13 mouse cellular contexts compared by ENCODE assay signal in the genomic region with DNA sequence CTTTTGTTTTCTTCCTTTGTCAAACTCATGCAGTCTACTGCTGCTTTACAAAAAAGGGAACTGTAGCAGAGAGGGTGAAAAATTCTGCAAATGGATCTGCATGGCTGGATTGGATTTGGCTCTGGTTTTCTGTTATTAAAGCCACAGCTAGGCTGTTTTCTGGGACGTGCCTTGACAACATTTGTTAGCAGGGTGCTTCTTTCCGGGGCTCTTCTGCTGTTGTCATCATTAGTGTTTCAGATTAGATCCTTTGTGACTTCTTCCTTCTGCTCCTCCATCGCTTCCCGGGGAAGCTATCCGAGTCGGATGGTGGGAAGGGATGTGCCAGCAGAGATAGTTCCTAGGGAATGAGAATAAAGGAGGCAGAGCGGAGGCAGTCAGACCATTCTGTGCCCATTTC. TPM values are rescaled to one million over a fixed set of nuclear protein-coding genes. Genes with fewer than 3 reads are reported as not detected.
DNase-seq lines count a peak whose midpoint lies in the region; ATAC-seq and TF ChIP-seq lines count a peak whose summit lies in the region.
"Had no signal": no experiment of that assay in that cellular context is flagged by ENCODE, and none has a peak within 500 bp of the region (broad histone marks: within the 10 kb centered on the region; RNA-seq: fewer than 3 reads in every experiment).

No protein-coding gene starts in this region.

- H3K27me3 ChIP-seq in forebrain, embryonic 16.5 days (replicated peaks; ENCODE audit: control insufficient read depth, insufficient read depth, low read length) = no peaks in the 10 kb centered on the region
- no peaks in the 10 kb centered on the region for H3K27me3 ChIP-seq in midbrain, embryonic 13.5 days
- H3K27me3 ChIP-seq in kidney, embryonic 16.5 days (ENCODE audit: insufficient read depth, low read length) = no peaks in the 10 kb centered on the region
- H3K27me3 ChIP-seq: heart, embryonic 13.5 days had no signal

- peak overlapping the region; percentile 55 for H3K4me2 ChIP-seq in forebrain, embryonic 16.5 days (ENCODE audit: low read length)
- H3K4me2 ChIP-seq in midbrain, embryonic 13.5 days (replicated peaks) = peak overlapping the region; percentile 53
- H3K4me2 ChIP-seq in kidney, embryonic 16.5 days (replicated peaks; ENCODE audit: low read depth, low read length) = no peak overlapping the region

- peak overlapping the region; percentile 76 for H3K27ac ChIP-seq in forebrain, embryonic 16.5 days (ENCODE audit: low read length)
- H3K27ac ChIP-seq in midbrain, embryonic 13.5 days = peak overlapping the region; percentile 88
- H3K27ac ChIP-seq in kidney, embryonic 16.5 days (ENCODE audit: low read length) = no peak overlapping the region
- H3K27ac ChIP-seq: heart, embryonic 13.5 days had no signal

- no peaks in the 10 kb centered on the region for H3K36me3 ChIP-seq in forebrain, embryonic 16.5 days (ENCODE audit: control insufficient read depth, insufficient read depth)
- peaks cover 6% of the 10 kb centered on the region for H3K36me3 ChIP-seq in midbrain, embryonic 13.5 days
- no peaks in the 10 kb centered on the region for H3K36me3 ChIP-seq in kidney, embryonic 16.5 days (ENCODE audit: insufficient read depth, low read length)

- no peaks in the 10 kb centered on the region for H3K9me3 ChIP-seq in forebrain, embryonic 16.5 days (ENCODE audit: control insufficient read depth, low read length)
- H3K9me3 ChIP-seq in midbrain, embryonic 13.5 days = no peaks in the 10 kb centered on the region
- H3K9me3 ChIP-seq in kidney, embryonic 16.5 days (ENCODE audit: low read length) = no peaks in the 10 kb centered on the region
- H3K9me3 ChIP-seq: heart, embryonic 13.5 days had no signal

- peak; percentile 13 for DNase-seq in layer of hippocampus, adult 11-12 months (ENCODE audit: low spot score)
- no peak for DNase-seq in layer of hippocampus, adult 9-11 months
- peak; percentile 69 for DNase-seq in brain, embryonic 14.5 days (ENCODE audit: low read depth)
- DNase-seq in kidney, postnatal 10 days = no peak
- DNase-seq: adrenal gland, adult 2 months; cerebellum, adult 11-12 months; thymus, postnatal 36 days had no signal

- H3K4me1 ChIP-seq in forebrain, embryonic 16.5 days (replicated peaks; ENCODE audit: control insufficient read depth, insufficient read depth, low read length) = peaks cover 47% of the 10 kb centered on the region
- peaks cover 60% of the 10 kb centered on the region for H3K4me1 ChIP-seq in midbrain, embryonic 13.5 days (replicated peaks)
- peaks cover 3% of the 10 kb centered on the region; the same call in 1 of the 2 replicates for H3K4me1 ChIP-seq in kidney, embryonic 16.5 days (ENCODE audit: insufficient read depth, low read length)

- peak; percentile 26; the same call in 1 of the 2 replicates for ATAC-seq in forebrain, embryonic 16.5 days
- 0 out of 2 replicates have a peak, but pooled peaks have one; percentile 34 for ATAC-seq in midbrain, embryonic 13.5 days
- no peak for ATAC-seq in monocyte, adult 5-6 weeks (replicated peaks; ENCODE audit: insufficient number of reproducible peaks, low FRiP score, low TSS enrichment, poor library complexity, severe bottlenecking)
- ATAC-seq in kidney, embryonic 16.5 days (ENCODE audit: low FRiP score, low TSS enrichment) = no peak
- ATAC-seq: lung, postnatal 0 days had no signal

- no peak for TF ChIP-seq CTCF in brain, embryonic 14.5 days (IDR thresholded peaks at IDR 0.05; ENCODE audit: borderline replicate concordance, extremely low read depth, insufficient read depth, insufficient read length)

- WGBS in forebrain, embryonic 16.5 days = 13% methylated on average over 7 of the region's 7 CpGs
- 19% methylated on average over 7 of the region's 7 CpGs for WGBS in midbrain, embryonic 13.5 days
- WGBS in kidney, embryonic 16.5 days = 82% methylated on average over 7 of the region's 7 CpGs

- peak overlapping the region; percentile 42 for H3K4me3 ChIP-seq in forebrain, embryonic 16.5 days (replicated peaks; ENCODE audit: low read length)
- H3K4me3 ChIP-seq in midbrain, embryonic 13.5 days (replicated peaks) = peak overlapping the region; percentile 41
- no peak overlapping the region for H3K4me3 ChIP-seq in kidney, embryonic 16.5 days (ENCODE audit: low read length)
- H3K4me3 ChIP-seq: heart, embryonic 13.5 days had no signal

- peak overlapping the region; percentile 50 for H3K9ac ChIP-seq in forebrain, embryonic 16.5 days (replicated peaks; ENCODE audit: low read depth, low read length)
- H3K9ac ChIP-seq in midbrain, embryonic 13.5 days (replicated peaks) = peak overlapping the region; percentile 65
- H3K9ac ChIP-seq in kidney, embryonic 16.5 days (replicated peaks; ENCODE audit: low read length) = no peak overlapping the region
- H3K9ac ChIP-seq: heart, embryonic 13.5 days had no signal

- TF ChIP-seq POLR2A in brain, embryonic 14.5 days (IDR thresholded peaks at IDR 0.05; ENCODE audit: borderline replicate concordance, extremely low read depth, insufficient read depth, insufficient read length, poor library complexity, severe bottlenecking) = no peak

RNA-seq across cellular contexts. Expression of a gene that starts 51.8 kb away (rescaled TPM):
- 432 and 459 TPM in 2 replicates for polyA plus RNA-seq in brain, embryonic 14.5 days (2012; rRNA removed)
- polyA plus RNA-seq in forebrain, embryonic 16.5 days (2015; fragmentation: Nextera tagmentation; extraction: Ambion mirVana) = 196 and 218 TPM in 2 replicates
- 200 and 204 TPM in 2 replicates for polyA plus RNA-seq in midbrain, embryonic 13.5 days (2015; fragmentation: Nextera tagmentation; extraction: Ambion mirVana)
- total RNA-seq in monocyte, adult 5-6 weeks (2017) = 395 to 558 TPM (median 422 TPM) in 3 replicates
- 40.6 and 42.8 TPM in 2 replicates for polyA plus RNA-seq in kidney, embryonic 16.5 days (2015; fragmentation: Nextera tagmentation; extraction: Ambion mirVana)

Comparison
In these comparisons a context has a peak if more than half of its experiments do, and no peak if none do; other contexts are left out.
1. DNase-seq: peak in layer of hippocampus, adult 11-12 months (single experiment) and brain, embryonic 14.5 days (single experiment); none in layer of hippocampus, adult 9-11 months (single experiment) and kidney, postnatal 10 days (single experiment).
2. ATAC-seq: peak in forebrain, embryonic 16.5 days (single experiment) and midbrain, embryonic 13.5 days (single experiment); none in monocyte, adult 5-6 weeks (single experiment) and kidney, embryonic 16.5 days (single experiment).